Mouse (Mus musculus): ENCODE measurements at regions not wholly inside any gene's neighbourhood (a gene's known extent, or its start where the extent isn't known, plus 50 kb on each side); places are given as distances from the start of the nearest gene placed in this dataset.

DNA sequence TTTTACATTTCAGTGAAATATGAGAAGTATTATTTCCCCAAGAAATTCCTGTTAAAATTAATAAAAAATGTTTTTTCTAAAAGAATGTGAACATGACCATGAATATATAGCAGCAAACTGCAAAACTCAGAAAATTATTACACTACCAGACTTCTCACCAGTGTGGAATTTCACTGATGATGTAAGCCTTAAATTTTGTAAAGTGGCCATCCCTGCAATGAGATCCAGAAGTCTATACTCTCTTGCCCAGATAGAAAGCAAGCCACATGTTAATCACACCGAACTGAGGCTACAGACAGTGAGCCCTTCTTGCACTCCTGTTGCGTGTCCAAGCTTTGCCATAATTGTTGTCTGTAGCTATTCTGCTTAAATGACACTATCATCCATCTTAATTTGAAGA, 62.6 kb upstream of the P3h2 start:
- no peak for DNase-seq

DNA sequence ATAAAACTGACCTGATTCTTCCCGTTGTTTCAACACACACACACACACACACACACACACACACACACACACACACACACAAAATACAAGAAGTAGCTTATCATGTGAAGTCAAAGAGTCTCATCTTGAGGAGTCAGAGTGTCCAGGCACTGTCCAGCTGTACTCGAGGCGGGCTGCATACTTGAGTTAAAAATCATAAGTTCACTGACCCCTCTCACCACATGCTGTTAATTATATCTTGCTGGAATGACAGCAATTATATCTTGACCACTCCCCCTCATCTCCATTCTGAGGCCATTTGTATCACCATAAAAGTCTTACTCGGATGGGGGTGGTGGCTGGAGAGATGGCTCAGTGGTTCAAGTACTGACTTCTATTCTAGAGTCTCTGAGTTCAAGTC, 58.5 kb upstream of the P3h2 start:
- DNase-seq, result no peak

DNA sequence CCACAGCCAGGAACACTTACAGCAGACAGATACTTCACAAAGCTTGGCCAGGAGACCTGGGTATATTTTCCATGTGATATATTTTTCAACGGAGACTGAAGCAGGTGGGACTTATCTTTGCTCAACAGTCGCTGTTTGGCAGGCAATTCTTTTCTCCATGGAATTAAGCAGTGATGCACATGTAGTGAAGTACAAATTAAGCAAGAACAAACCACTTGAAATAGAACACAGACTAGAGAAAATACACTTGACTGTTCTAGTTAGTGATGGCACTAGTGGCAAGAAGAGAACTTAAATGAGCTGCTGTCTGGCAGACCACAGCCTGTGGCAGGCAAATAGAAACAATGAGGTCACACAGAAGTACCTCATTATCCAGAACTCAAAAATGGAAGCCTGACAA, 57.8 kb upstream of the P3h2 start:
- DNase-seq, result no peak

DNA sequence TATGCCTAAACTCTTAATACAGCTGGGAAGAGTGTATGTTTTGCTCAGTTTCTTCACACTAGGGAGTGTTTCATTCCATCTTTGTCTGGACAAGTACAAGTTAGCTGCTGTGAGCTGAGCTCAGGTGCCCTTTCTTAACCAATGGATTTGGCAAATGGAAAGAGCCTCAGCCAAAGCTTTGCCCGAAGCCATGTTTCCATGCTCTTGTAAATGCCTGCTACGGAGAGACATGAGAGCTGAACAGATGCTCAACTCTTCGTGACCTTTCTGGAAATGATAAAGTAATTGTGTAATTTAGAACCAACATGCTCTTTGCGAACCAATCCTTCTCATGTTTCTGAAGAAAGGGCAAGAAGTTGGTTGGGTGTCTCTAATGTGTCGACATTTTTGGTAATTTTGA, 52.0 kb upstream of the P3h2 start:
- DNase-seq, result no peak

Data from gastrocnemius, postnatal 25 days (tissue).